Mouse (Mus musculus): ENCODE measurements around the gene Mbl2.

DNA sequence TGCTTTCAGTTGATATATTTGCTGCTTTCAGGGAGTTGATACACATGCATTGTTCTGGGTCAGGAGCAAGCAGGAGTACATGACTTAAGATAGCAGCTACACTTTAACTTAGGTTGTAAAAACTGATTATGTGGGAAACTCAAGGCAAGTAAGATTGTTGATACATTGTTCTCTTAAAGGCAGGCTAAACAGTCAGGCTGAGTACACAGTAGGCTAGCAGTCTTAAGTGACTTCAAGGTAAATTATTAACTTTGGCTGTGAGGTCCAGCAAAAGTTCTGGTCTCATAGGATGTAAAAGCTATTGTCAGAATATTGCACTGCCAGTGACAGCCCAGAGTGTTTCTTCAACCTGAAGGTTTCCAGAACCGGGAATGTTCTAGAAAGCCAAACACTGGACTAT lies 25.8 kb upstream of the Mbl2 start:
- TF ChIP-seq EP300 (IDR thresholded peaks at IDR 0.05; ENCODE audit: low read depth) (no peak), CTCF (IDR thresholded peaks at IDR 0.05; ENCODE audit: low read depth) (no peak)

Measured in heart, postnatal 0 days (tissue).